Mouse (Mus musculus): ENCODE results near the gene Ddah1. TPM values are rescaled to one million over a fixed set of nuclear protein-coding genes. Genes with fewer than 3 reads are reported as not detected.

Ddah1 gene
- polyA plus RNA-seq, 1 experiment from 2014 or later: 45.1 TPM

- no peak overlapping the region for H3K4me2 ChIP-seq (ENCODE audit: low read depth, low read length)
- H3K4me1 ChIP-seq (ENCODE audit: insufficient read depth): no peaks in the 10 kb centered on the region
- ATAC-seq (no peak), DNase-seq (no peak)
- no peak overlapping the region for H3K4me3 ChIP-seq (ENCODE audit: low read depth, low read length)
- H3K9me3 ChIP-seq (ENCODE audit: low read length): no peaks in the 10 kb centered on the region
- 60% methylated on average over 3 of the region's 3 CpGs for WGBS (ENCODE audit: insufficient replicate concordance)
- no peak overlapping the region for H3K27ac ChIP-seq (ENCODE audit: low read depth)
- H3K36me3 ChIP-seq (replicated peaks; ENCODE audit: insufficient read depth, low read length): peaks cover 2% of the 10 kb centered on the region
- no peak overlapping the region for H3K9ac ChIP-seq (replicated peaks)
- H3K27me3 ChIP-seq (ENCODE audit: insufficient read depth, low read length): no peaks in the 10 kb centered on the region
- TF ChIP-seq CTCF (IDR thresholded peaks at IDR 0.05; ENCODE audit: low read depth) (no peak), EP300 (IDR thresholded peaks at IDR 0.05; ENCODE audit: low read depth) (no peak)
Measured at GRCm38 (mm10) chr3:145892451-145892850, 134.0 kb downstream of the Ddah1 start.

GRCm38 (mm10) chr3:145894131-145894530, 135.7 kb downstream of the Ddah1 start:
- H3K4me3 ChIP-seq (ENCODE audit: low read depth, low read length): no peak overlapping the region
- H3K27ac ChIP-seq (ENCODE audit: low read depth): no peak overlapping the region
- no peak overlapping the region for H3K4me2 ChIP-seq (ENCODE audit: low read depth, low read length)
- H3K4me1 ChIP-seq (ENCODE audit: insufficient read depth): no peaks in the 10 kb centered on the region
- WGBS (ENCODE audit: insufficient replicate concordance): 72% methylated on average over 12 of the region's 12 CpGs
- peaks cover 2% of the 10 kb centered on the region for H3K36me3 ChIP-seq (replicated peaks; ENCODE audit: insufficient read depth, low read length)
- TF ChIP-seq CTCF (IDR thresholded peaks at IDR 0.05; ENCODE audit: low read depth): no peak
- no peak for TF ChIP-seq EP300 (IDR thresholded peaks at IDR 0.05; ENCODE audit: low read depth)
- H3K27me3 ChIP-seq (ENCODE audit: insufficient read depth, low read length): no peaks in the 10 kb centered on the region
- H3K9me3 ChIP-seq (ENCODE audit: low read length): no peaks in the 10 kb centered on the region
- no peak for DNase-seq
- no peak for ATAC-seq
- no peak overlapping the region for H3K9ac ChIP-seq (replicated peaks)

GRCm38 (mm10) chr3:145897749-145898148, 139.3 kb downstream of the Ddah1 start:
- TF ChIP-seq CTCF (IDR thresholded peaks at IDR 0.05; ENCODE audit: low read depth) (no peak), EP300 (IDR thresholded peaks at IDR 0.05; ENCODE audit: low read depth) (no peak)
- Histone ChIP-seq H3K9me3 (ENCODE audit: low read length) (no peaks in the 10 kb centered on the region), H3K9ac (replicated peaks) (no peak overlapping the region), H3K4me3 (ENCODE audit: low read depth, low read length) (no peak overlapping the region), H3K36me3 (replicated peaks; ENCODE audit: insufficient read depth, low read length) (no peaks in the 10 kb centered on the region), H3K27ac (ENCODE audit: low read depth) (no peak overlapping the region), H3K4me1 (ENCODE audit: insufficient read depth) (no peaks in the 10 kb centered on the region), H3K27me3 (ENCODE audit: insufficient read depth, low read length) (no peaks in the 10 kb centered on the region), H3K4me2 (ENCODE audit: low read depth, low read length) (no peak overlapping the region)
- 76% methylated on average over 11 of the region's 11 CpGs for WGBS (ENCODE audit: insufficient replicate concordance)
- ATAC-seq: no peak
- DNase-seq: no peak

- no peaks in the 10 kb centered on the region for H3K36me3 ChIP-seq (replicated peaks; ENCODE audit: insufficient read depth, low read length)
- H3K4me3 ChIP-seq (ENCODE audit: low read depth, low read length): no peak overlapping the region
- no peaks in the 10 kb centered on the region for H3K27me3 ChIP-seq (ENCODE audit: insufficient read depth, low read length)
- H3K9ac ChIP-seq (replicated peaks): no peak overlapping the region
- TF ChIP-seq EP300 (IDR thresholded peaks at IDR 0.05; ENCODE audit: low read depth) (no peak), CTCF (IDR thresholded peaks at IDR 0.05; ENCODE audit: low read depth) (no peak)
- ATAC-seq (no peak), DNase-seq (no peak)
- 78% methylated on average over 8 of the region's 8 CpGs for WGBS (ENCODE audit: insufficient replicate concordance)
- H3K9me3 ChIP-seq (ENCODE audit: low read length): no peaks in the 10 kb centered on the region
- H3K4me1 ChIP-seq (ENCODE audit: insufficient read depth): no peaks in the 10 kb centered on the region
- no peak overlapping the region for H3K4me2 ChIP-seq (ENCODE audit: low read depth, low read length)
- H3K27ac ChIP-seq (ENCODE audit: low read depth): no peak overlapping the region
Measured at GRCm38 (mm10) chr3:145899832-145900231, 141.4 kb downstream of the Ddah1 start.

GRCm38 (mm10) chr3:145903530-145903929, 145.1 kb downstream of the Ddah1 start:
- Histone ChIP-seq H3K36me3 (replicated peaks; ENCODE audit: insufficient read depth, low read length) (no peaks in the 10 kb centered on the region), H3K9me3 (ENCODE audit: low read length) (no peaks in the 10 kb centered on the region), H3K27ac (ENCODE audit: low read depth) (no peak overlapping the region), H3K4me3 (ENCODE audit: low read depth, low read length) (no peak overlapping the region), H3K4me1 (ENCODE audit: insufficient read depth) (no peaks in the 10 kb centered on the region), H3K9ac (replicated peaks) (no peak overlapping the region), H3K4me2 (ENCODE audit: low read depth, low read length) (no peak overlapping the region), H3K27me3 (ENCODE audit: insufficient read depth, low read length) (no peaks in the 10 kb centered on the region)
- no peak for DNase-seq
- TF ChIP-seq EP300 (IDR thresholded peaks at IDR 0.05; ENCODE audit: low read depth) (no peak), CTCF (IDR thresholded peaks at IDR 0.05; ENCODE audit: low read depth) (no peak)
- ATAC-seq: no peak
- 90% methylated on average over 8 of the region's 8 CpGs for WGBS (ENCODE audit: insufficient replicate concordance)

GRCm38 (mm10) chr3:145904850-145905776, 146.6 kb downstream of the Ddah1 start:
- Histone ChIP-seq H3K27me3 (ENCODE audit: insufficient read depth, low read length) (no peaks in the 10 kb centered on the region), H3K4me1 (ENCODE audit: insufficient read depth) (no peaks in the 10 kb centered on the region), H3K27ac (ENCODE audit: low read depth) (no peak overlapping the region), H3K36me3 (replicated peaks; ENCODE audit: insufficient read depth, low read length) (no peaks in the 10 kb centered on the region), H3K9ac (replicated peaks) (no peak overlapping the region), H3K4me2 (ENCODE audit: low read depth, low read length) (no peak overlapping the region), H3K9me3 (ENCODE audit: low read length) (no peaks in the 10 kb centered on the region), H3K4me3 (ENCODE audit: low read depth, low read length) (no peak overlapping the region)
- no peak for TF ChIP-seq EP300 (IDR thresholded peaks at IDR 0.05; ENCODE audit: low read depth)
- TF ChIP-seq CTCF (IDR thresholded peaks at IDR 0.05; ENCODE audit: low read depth): peak; percentile 77
- 47% methylated on average over 22 of the region's 22 CpGs for WGBS (ENCODE audit: insufficient replicate concordance)
- DNase-seq (peak; percentile 81), ATAC-seq (no peak)
